Mouse (Mus musculus) hindbrain, embryonic 13.5 days (tissue): Measurements from ENCODE around the gene Psmb3. TPM values are rescaled to one million over a fixed set of nuclear protein-coding genes. Genes with fewer than 3 reads are reported as not detected.

ENCODE experiments used
- ATAC-seq: fragments of 200-750 bp; cut with Nextera tagmentation; 2 replicates; pipeline ENCODE4 v1.8.0; 2017; ENCODE audit warnings: moderate TSS enrichment; ENCODE audit not compliant: low FRiP score
- H3K27ac ChIP-seq: fragments of 300-500 bp; sonication (generic); 2 replicates; pipeline ENCODE4 v1.5.1; 2015; ENCODE audit warnings: inconsistent platforms, mild to moderate bottlenecking, moderate library complexity
- H3K27me3 ChIP-seq: fragments of 300-500 bp; sonication (generic); 2 replicates; pipeline ENCODE4 v1.6.1; 2015; ENCODE audit warnings: mild to moderate bottlenecking, inconsistent platforms
- H3K36me3 ChIP-seq: fragments of 300-500 bp; sonication (generic); 2 replicates; pipeline ENCODE4 v1.6.1; 2015; ENCODE audit warnings: mild to moderate bottlenecking, inconsistent platforms
- H3K4me1 ChIP-seq: fragments of 300-500 bp; sonication (generic); replicated peaks from 2 replicates; pipeline ENCODE4 v1.6.1; 2015; ENCODE audit warnings: inconsistent platforms
- H3K4me2 ChIP-seq: fragments of 300-500 bp; sonication (generic); 2 replicates; pipeline ENCODE4 v1.6.1; 2015; ENCODE audit warnings: inconsistent platforms, mild to moderate bottlenecking, moderate library complexity
- H3K4me3 ChIP-seq: fragments of 300-500 bp; sonication (generic); 2 replicates; pipeline ENCODE4 v1.5.1; 2015; ENCODE audit warnings: mild to moderate bottlenecking, inconsistent platforms
- H3K9ac ChIP-seq: fragments of 300-500 bp; sonication (generic); 2 replicates; pipeline ENCODE4 v1.6.1; 2015; ENCODE audit warnings: mild to moderate bottlenecking, inconsistent platforms
- H3K9me3 ChIP-seq: fragments of 300-500 bp; sonication (generic); 2 replicates; pipeline ENCODE4 v1.6.1; 2016; ENCODE audit warnings: inconsistent platforms
- WGBS: fragments of 180-500 bp; shearing (Covaris S2); methylation state at CpG from one replicate; pipeline ENCODE4 v1.1.7; 2015; 5-methylcytosine and 5-hydroxymethylcytosine counted together
- polyA plus RNA-seq: library from polyadenylated mRNA; unstranded; fragments of >200 nt; fragmentation: Nextera tagmentation; extraction: Ambion mirVana; gene quantifications from 2 replicates; pipeline ENCODE4 v1.2.1, GENCODE M21; 2015

The Psmb3 gene
- polyA plus RNA-seq, 1 experiment from 2014 or later = 483 TPM

GRCm38 (mm10) chr11:97670234-97671176, 32.7 kb upstream of the Psmb3 start:
- ATAC-seq = no peak
- no peaks in the 10 kb centered on the region for H3K9me3 ChIP-seq
- H3K27ac ChIP-seq = no peak overlapping the region
- WGBS = 75% methylated on average over 13 of the region's 13 CpGs
- H3K27me3 ChIP-seq = no peaks in the 10 kb centered on the region
- no peak overlapping the region for H3K4me2 ChIP-seq
- H3K4me1 ChIP-seq = peaks cover 26% of the 10 kb centered on the region
- peak overlapping the region; percentile 8; the same call in 1 of the 2 replicates for H3K9ac ChIP-seq
- H3K4me3 ChIP-seq = no peak overlapping the region
- H3K36me3 ChIP-seq = peaks cover 97% of the 10 kb centered on the region

GRCm38 (mm10) chr11:97671177-97671527, 32.0 kb upstream of the Psmb3 start:
- ATAC-seq = no peak
- Histone ChIP-seq H3K4me2 (no peak overlapping the region), H3K9me3 (no peaks in the 10 kb centered on the region), H3K27me3 (no peaks in the 10 kb centered on the region), H3K9ac (peak overlapping the region; percentile 8; the same call in 1 of the 2 replicates), H3K4me1 (peaks cover 24% of the 10 kb centered on the region), H3K36me3 (peaks cover 97% of the 10 kb centered on the region), H3K27ac (no peak overlapping the region), H3K4me3 (no peak overlapping the region)
- WGBS = 45% methylated on average over 2 of the region's 2 CpGs

GRCm38 (mm10) chr11:97673148-97673547, 30.1 kb upstream of the Psmb3 start:
- peaks cover 100% of the 10 kb centered on the region for H3K36me3 ChIP-seq

GRCm38 (mm10) chr11:97676050-97676754, 27.0 kb upstream of the Psmb3 start:
- no peak overlapping the region for H3K4me3 ChIP-seq
- no peak for ATAC-seq
- peaks cover 99% of the 10 kb centered on the region for H3K36me3 ChIP-seq
- H3K9me3 ChIP-seq = no peaks in the 10 kb centered on the region
- 0 out of 2 replicates have a peak overlapping the region, but pooled peaks have one; percentile 5 for H3K9ac ChIP-seq
- no peaks in the 10 kb centered on the region for H3K27me3 ChIP-seq
- peaks cover 23% of the 10 kb centered on the region for H3K4me1 ChIP-seq
- 86% methylated on average over 13 of the region's 15 CpGs for WGBS
- H3K27ac ChIP-seq = no peak overlapping the region
- no peak overlapping the region for H3K4me2 ChIP-seq

More at GRCm38 (mm10) chr11:97673148-97673547, 30.1 kb upstream of the Psmb3 start:
- peaks cover 37% of the 10 kb centered on the region for H3K4me1 ChIP-seq
- H3K27ac ChIP-seq = no peak overlapping the region
- H3K4me2 ChIP-seq = no peak overlapping the region
- H3K4me3 ChIP-seq = no peak overlapping the region
- WGBS = 80% methylated on average over 11 of the region's 11 CpGs
- H3K9me3 ChIP-seq = no peaks in the 10 kb centered on the region
- no peak for ATAC-seq
- H3K9ac ChIP-seq = no peak overlapping the region
- H3K27me3 ChIP-seq = no peaks in the 10 kb centered on the region

GRCm38 (mm10) chr11:97677381-97677780, 25.8 kb upstream of the Psmb3 start:
- Histone ChIP-seq H3K9me3 (no peaks in the 10 kb centered on the region), H3K36me3 (peaks cover 99% of the 10 kb centered on the region), H3K4me1 (peaks cover 23% of the 10 kb centered on the region), H3K9ac (peak overlapping the region; percentile 35; the same call in 1 of the 2 replicates), H3K4me2 (no peak overlapping the region), H3K27ac (0 out of 2 replicates have a peak overlapping the region, but pooled peaks have one; percentile 44), H3K4me3 (no peak overlapping the region), H3K27me3 (no peaks in the 10 kb centered on the region)
- WGBS = 49% methylated on average over 15 of the region's 15 CpGs
- ATAC-seq = no peak

GRCm38 (mm10) chr11:97677842-97678241, 25.4 kb upstream of the Psmb3 start:
- Histone ChIP-seq H3K27ac (no peak overlapping the region), H3K4me3 (no peak overlapping the region), H3K27me3 (no peaks in the 10 kb centered on the region), H3K9ac (no peak overlapping the region), H3K36me3 (peaks cover 98% of the 10 kb centered on the region), H3K4me2 (no peak overlapping the region), H3K9me3 (no peaks in the 10 kb centered on the region), H3K4me1 (peaks cover 23% of the 10 kb centered on the region)
- ATAC-seq = no peak
- WGBS = 47% methylated on average over 8 of the region's 8 CpGs

- Histone ChIP-seq H3K36me3 (peaks cover 96% of the 10 kb centered on the region), H3K4me1 (peaks cover 23% of the 10 kb centered on the region), H3K9ac (no peak overlapping the region), H3K4me3 (no peak overlapping the region), H3K9me3 (no peaks in the 10 kb centered on the region), H3K4me2 (no peak overlapping the region), H3K27me3 (no peaks in the 10 kb centered on the region), H3K27ac (no peak overlapping the region)
- no peak for ATAC-seq
- WGBS = 74% methylated on average over 15 of the region's 15 CpGs
These were observed 24.9 kb upstream of the Psmb3 start for GRCm38 (mm10) chr11:97678301-97678700.

GRCm38 (mm10) chr11:97680430-97680829, 22.8 kb upstream of the Psmb3 start:
- H3K4me1 ChIP-seq = peaks cover 32% of the 10 kb centered on the region
- H3K36me3 ChIP-seq = peaks cover 77% of the 10 kb centered on the region
- no peaks in the 10 kb centered on the region for H3K9me3 ChIP-seq
- peak overlapping the region; percentile 46; the same call in 1 of the 2 replicates for H3K9ac ChIP-seq
- H3K27me3 ChIP-seq = no peaks in the 10 kb centered on the region
- H3K27ac ChIP-seq = peak overlapping the region; percentile 18; the same call in 1 of the 2 replicates
- no peak overlapping the region for H3K4me3 ChIP-seq
- 63% methylated on average over 12 of the region's 12 CpGs for WGBS
- ATAC-seq = no peak
- no peak overlapping the region for H3K4me2 ChIP-seq

GRCm38 (mm10) chr11:97682504-97683055, 20.6 kb upstream of the Psmb3 start:
- Histone ChIP-seq H3K27me3 (no peaks in the 10 kb centered on the region), H3K9ac (peak overlapping the region; percentile 35; the same call in 1 of the 2 replicates), H3K4me2 (no peak overlapping the region), H3K4me1 (peaks cover 42% of the 10 kb centered on the region), H3K9me3 (no peaks in the 10 kb centered on the region), H3K4me3 (no peak overlapping the region), H3K27ac (0 out of 2 replicates have a peak overlapping the region, but pooled peaks have one; percentile 12), H3K36me3 (peaks cover 60% of the 10 kb centered on the region)
- no peak for ATAC-seq
- WGBS = 83% methylated on average over 6 of the region's 6 CpGs

GRCm38 (mm10) chr11:97684063-97684680, 19.0 kb upstream of the Psmb3 start:
- H3K4me2 ChIP-seq = no peak overlapping the region
- no peak overlapping the region for H3K27ac ChIP-seq
- peak overlapping the region; percentile 13; the same call in 1 of the 2 replicates for H3K9ac ChIP-seq
- H3K9me3 ChIP-seq = no peaks in the 10 kb centered on the region
- 88% methylated on average over 6 of the region's 6 CpGs for WGBS
- peaks cover 56% of the 10 kb centered on the region for H3K36me3 ChIP-seq
- no peaks in the 10 kb centered on the region for H3K27me3 ChIP-seq
- ATAC-seq = no peak
- no peak overlapping the region for H3K4me3 ChIP-seq
- H3K4me1 ChIP-seq = peaks cover 35% of the 10 kb centered on the region

- Histone ChIP-seq H3K4me1 (peaks cover 35% of the 10 kb centered on the region), H3K27me3 (no peaks in the 10 kb centered on the region), H3K9ac (peak overlapping the region; percentile 14; the same call in 1 of the 2 replicates), H3K36me3 (peaks cover 54% of the 10 kb centered on the region), H3K4me3 (no peak overlapping the region), H3K27ac (peak overlapping the region; percentile 62; the same call in 1 of the 2 replicates), H3K4me2 (peak overlapping the region; percentile 87; the same call in 1 of the 2 replicates), H3K9me3 (no peaks in the 10 kb centered on the region)
- ATAC-seq = no peak
- 52% methylated on average over 7 of the region's 7 CpGs for WGBS
These were observed 18.4 kb upstream of the Psmb3 start for GRCm38 (mm10) chr11:97684766-97685165.
